Mouse (Mus musculus) MEL (cell line): ENCODE data around the gene Hdac4. TPM values are rescaled to one million over a fixed set of nuclear protein-coding genes. Genes with fewer than 3 reads are reported as not detected.

Experiments
- DNase-seq: peaks from one replicate; pipeline ENCODE4 v3.0.0; 2011; ENCODE audit warnings: low read depth, low spot score
- H3K27ac ChIP-seq: 2 replicates; pipeline ENCODE4 v1.5.1; 2012; ENCODE audit warnings: low read depth, mild to moderate bottlenecking, control low read depth, low read length, moderate library complexity; ENCODE audit not compliant: control insufficient read depth
- H3K27me3 ChIP-seq, 2 experiments: fragments of 150-350 bp in 1 of 2; sonication (generic) in 1 of 2; 2 replicates each; pipeline ENCODE4 v1.6.1; 2012; ENCODE audit warnings: low read length in 2 of 2, mild to moderate bottlenecking in 2 of 2, improper control_type of control experiment in 1 of 2, moderate library complexity in 1 of 2; ENCODE audit not compliant: insufficient read depth in 2 of 2, control insufficient read depth in 1 of 2
- H3K36me3 ChIP-seq, 2 experiments: 2 replicates each; pipeline ENCODE4 v1.6.1; 2012 to 2014; ENCODE audit warnings: low read length in 2 of 2, improper control_type of control experiment in 1 of 2, inconsistent platforms in 1 of 2, mild to moderate bottlenecking in 1 of 2; ENCODE audit not compliant: insufficient read depth in 2 of 2, control insufficient read depth in 1 of 2
- H3K4me1 ChIP-seq, 2 experiments: fragments of 150-350 bp in 1 of 2; sonication (generic) in 1 of 2; 2 replicates each; pipeline ENCODE4 v1.6.1; 2012; ENCODE audit warnings: low read length in 2 of 2, improper control_type of control experiment in 1 of 2, mild to moderate bottlenecking in 1 of 2; ENCODE audit not compliant: insufficient read depth in 2 of 2, control insufficient read depth in 1 of 2
- H3K4me3 ChIP-seq, 2 experiments: fragments of 150-350 bp in 1 of 2; sonication (generic) in 1 of 2; 2 replicates each; pipeline ENCODE4 v1.5.1; 2012; ENCODE audit warnings: low read depth in 2 of 2, low read length in 2 of 2, mild to moderate bottlenecking in 2 of 2, moderate library complexity in 2 of 2, control low read depth in 1 of 2, improper control_type of control experiment in 1 of 2; ENCODE audit not compliant: control insufficient read depth in 1 of 2, insufficient read depth in 1 of 2
- H3K79me2 ChIP-seq: 2 replicates; pipeline ENCODE4 v1.6.1; 2012; ENCODE audit warnings: mild to moderate bottlenecking, low read length, moderate library complexity; ENCODE audit not compliant: control insufficient read depth, poor library complexity, insufficient read depth
- H3K9ac ChIP-seq: 2 replicates; pipeline ENCODE4 v1.6.1; 2012; ENCODE audit warnings: low read depth, mild to moderate bottlenecking, control low read depth, low read length, moderate library complexity; ENCODE audit not compliant: control insufficient read depth, poor library complexity, severe bottlenecking
- H3K9me3 ChIP-seq: fragments of 150-350 bp; sonication (generic); replicated peaks from 2 replicates; pipeline ENCODE4 v1.6.1; 2012; ENCODE audit warnings: mild to moderate bottlenecking, low read length, improper control_type of control experiment, moderate library complexity; ENCODE audit not compliant: insufficient read depth
- BHLHE40 ChIP-seq: IDR thresholded peaks from 2 replicates; pipeline ENCODE4 v1.6.1; 2012; ENCODE audit warnings: low read depth, mild to moderate bottlenecking, inconsistent platforms, low read length, improper control_type of control experiment, borderline replicate concordance
- CTCF ChIP-seq, 3 experiments: IDR thresholded peaks in 2 of 3; conservative IDR thresholded peaks in 1 of 3; 2 replicates each; pipeline ENCODE4 v1.5.1; 2011 to 2012; ENCODE audit warnings: low read length in 3 of 3, low read depth in 2 of 3, mild to moderate bottlenecking in 2 of 3, improper control_type of control experiment in 1 of 3, inconsistent platforms in 1 of 3, mixed read lengths in 1 of 3, moderate library complexity in 1 of 3; ENCODE audit not compliant: control insufficient read depth in 1 of 3, insufficient read depth in 1 of 3, poor library complexity in 1 of 3, severe bottlenecking in 1 of 3
- GABPA ChIP-seq: IDR thresholded peaks from 2 replicates; pipeline ENCODE4 v1.6.1; 2012; ENCODE audit warnings: low read depth, mild to moderate bottlenecking, inconsistent platforms, low read length, improper control_type of control experiment, moderate library complexity
- JUND ChIP-seq: IDR thresholded peaks from 2 replicates; pipeline ENCODE4 v1.6.1; 2011; ENCODE audit warnings: low read depth, mild to moderate bottlenecking, improper control_type of control experiment, low read length
- MAX ChIP-seq: IDR thresholded peaks from 2 replicates; pipeline ENCODE4 v1.6.1; 2011; ENCODE audit warnings: low read length, improper control_type of control experiment
- MAZ ChIP-seq: IDR thresholded peaks from 2 replicates; pipeline ENCODE4 v1.6.1; 2012; ENCODE audit warnings: low read depth, mild to moderate bottlenecking, inconsistent platforms, low read length, improper control_type of control experiment
- MXI1 ChIP-seq: IDR thresholded peaks from 2 replicates; pipeline ENCODE4 v1.6.1; 2011; ENCODE audit warnings: mild to moderate bottlenecking, low read depth, low read length, improper control_type of control experiment
- MYB ChIP-seq: IDR thresholded peaks from 2 replicates; pipeline ENCODE4 v1.6.1; 2011; ENCODE audit warnings: mild to moderate bottlenecking, low read depth, low read length, improper control_type of control experiment
- MYC ChIP-seq: IDR thresholded peaks from 2 replicates; pipeline ENCODE4 v1.6.1; 2011; ENCODE audit warnings: low read depth, mild to moderate bottlenecking, low read length, improper control_type of control experiment, moderate library complexity
- NRF1 ChIP-seq: IDR thresholded peaks from 2 replicates; pipeline ENCODE4 v1.6.1; 2014; ENCODE audit warnings: low read depth, mild to moderate bottlenecking, inconsistent platforms, low read length, improper control_type of control experiment, moderate library complexity; ENCODE audit not compliant: poor library complexity, insufficient read depth, severe bottlenecking
- POLR2AphosphoS5 ChIP-seq: IDR thresholded peaks from 2 replicates; pipeline ENCODE4 v1.6.1; 2012; ENCODE audit warnings: low read depth, borderline replicate concordance, mild to moderate bottlenecking, inconsistent platforms, low read length, moderate library complexity, mixed read lengths
- SMC3 ChIP-seq: IDR thresholded peaks from 2 replicates; pipeline ENCODE4 v1.6.1; 2011; ENCODE audit warnings: low read depth, low read length, improper control_type of control experiment
- TAL1 ChIP-seq: IDR thresholded peaks from 2 replicates; pipeline ENCODE4 v1.6.1; 2012; ENCODE audit warnings: mild to moderate bottlenecking, inconsistent platforms, low read length, moderate library complexity, mixed read lengths
- UBTF ChIP-seq: IDR thresholded peaks from 2 replicates; pipeline ENCODE4 v1.6.1; 2012; ENCODE audit warnings: low read depth, mild to moderate bottlenecking, inconsistent platforms, low read length, improper control_type of control experiment, moderate library complexity, borderline replicate concordance; ENCODE audit not compliant: insufficient read depth
- USF2 ChIP-seq, 2 experiments: IDR thresholded peaks; 2 replicates each; pipeline ENCODE4 v1.6.1; 2011 to 2012; ENCODE audit warnings: improper control_type of control experiment in 2 of 2, low read length in 2 of 2, borderline replicate concordance in 1 of 2, inconsistent platforms in 1 of 2, low read depth in 1 of 2, mild to moderate bottlenecking in 1 of 2; ENCODE audit not compliant: insufficient read depth in 1 of 2
- ZC3H11A ChIP-seq: IDR thresholded peaks from 2 replicates; pipeline ENCODE4 v1.6.1; 2012; ENCODE audit warnings: low read depth, mild to moderate bottlenecking, inconsistent platforms, low read length, improper control_type of control experiment
- polyA plus RNA-seq, 2 experiments: library from polyadenylated mRNA; stranded (reverse) in 1 of 2; unstranded in 1 of 2; fragments of >175 nt in 1 of 2; fragments of >200 nt in 1 of 2; gene quantifications; 2 replicates each; pipeline versions ENCODE4 v1.2.1 to v1.2.4; 2012; ENCODE audit warnings: low replicate concordance in 2 of 2, low read depth in 1 of 2; ENCODE audit not compliant: insufficient read length in 2 of 2, insufficient read depth in 1 of 2, missing spikeins in 1 of 2
- total RNA-seq: library from RNA; depleted of rRNA; stranded (reverse); fragments of 300-350 nt; gene quantifications from 2 replicates; pipeline ENCODE4 v1.2.3, GENCODE M21; 2012

Gene Hdac4
- total and polyA plus RNA-seq, 3 experiments: 11.0 to 19.5 (median 12.3) TPM

- Histone ChIP-seq H3K9me3 (no peaks in the 10 kb centered on the region), H3K79me2 (peaks cover 18% of the 10 kb centered on the region), H3K27ac (peak overlapping the region; percentile 28; the same call in 1 of the 2 replicates), H3K9ac (peak overlapping the region; percentile 13; the same call in 1 of the 2 replicates), H3K27me3 (peaks cover 0 to 4% of the 10 kb centered on the region in 2 experiments; a peak in 1 of 4 replicates), H3K36me3 (peaks cover 0 to 18% of the 10 kb centered on the region in 2 experiments; a peak in 2 of 4 replicates), H3K4me1 (peaks cover 7 to 9% of the 10 kb centered on the region in 2 experiments; a peak in 3 of 4 replicates), H3K4me3 (no peak overlapping the region)
- DNase-seq: no peak
- no peak for TF ChIP-seq MYB
- no peak for TF ChIP-seq CTCF (IDR thresholded peaks at IDR 0.05 in 2 of 3, conservative IDR thresholded peaks at IDR 0.05 in 1 of 3; ENCODE audit: control insufficient read depth in 1 of 3, insufficient read depth in 1 of 3, low read depth in 2 of 3, low read length in 3 of 3, poor library complexity in 1 of 3, severe bottlenecking in 1 of 3)
- TF ChIP-seq USF2 (IDR thresholded peaks at IDR 0.05; ENCODE audit: borderline replicate concordance in 1 of 2, insufficient read depth in 1 of 2, low read depth in 1 of 2, low read length in 2 of 2): no peak
- no peak for TF ChIP-seq MXI1
Measured at GRCm38 (mm10) chr1:92183101-92183790, 12.3 kb downstream of the Hdac4 start.

- Histone ChIP-seq H3K36me3 (peaks cover 0 to 19% of the 10 kb centered on the region in 2 experiments; a peak in 2 of 4 replicates), H3K27ac (no peak overlapping the region), H3K79me2 (peaks cover 29% of the 10 kb centered on the region), H3K4me1 (peaks cover 7 to 9% of the 10 kb centered on the region in 2 experiments; a peak in 3 of 4 replicates), H3K9ac (no peak overlapping the region), H3K9me3 (no peaks in the 10 kb centered on the region), H3K4me3 (no peak overlapping the region), H3K27me3 (peaks cover 0 to 4% of the 10 kb centered on the region in 2 experiments; a peak in 1 of 4 replicates)
- no peak for TF ChIP-seq BHLHE40
- TF ChIP-seq GABPA: no peak
- no peak for TF ChIP-seq JUND
- no peak for TF ChIP-seq POLR2AphosphoS5
- no peak for TF ChIP-seq MAZ
- TF ChIP-seq MAX: no peak
- TF ChIP-seq MYB: no peak
- TF ChIP-seq UBTF: no peak
- no peak for TF ChIP-seq ZC3H11A
- no peak for TF ChIP-seq MXI1
- no peak for TF ChIP-seq NRF1
- no peak for TF ChIP-seq MYC
- TF ChIP-seq TAL1: no peak
- no peak for TF ChIP-seq SMC3
- no peak for DNase-seq
Measured at GRCm38 (mm10) chr1:92181970-92182369, 13.5 kb downstream of the Hdac4 start.
